22 mouse cellular contexts compared by ENCODE assay signal in the genomic region with DNA sequence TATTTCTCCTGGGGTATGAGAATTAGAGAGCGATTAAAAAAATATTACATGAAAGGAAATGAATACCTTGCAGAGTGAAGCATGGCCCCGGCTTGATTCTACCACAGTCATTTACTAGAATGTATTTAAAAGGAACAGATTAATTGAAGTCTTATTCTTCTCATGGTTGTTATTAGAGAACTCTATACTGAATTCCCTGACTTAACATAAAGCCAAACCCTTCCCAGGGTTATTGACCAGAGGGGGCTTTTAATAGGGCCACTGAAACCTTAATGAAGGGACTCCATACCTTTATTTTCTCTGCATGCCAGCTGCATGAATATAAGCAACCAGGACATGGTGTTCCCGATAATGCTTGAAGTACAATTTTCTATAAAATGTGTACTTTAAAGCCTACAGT.
DNase-seq lines count a peak whose midpoint lies in the region; ATAC-seq and TF ChIP-seq lines count a peak whose summit lies in the region.
"Had no signal": no experiment of that assay in that cellular context is flagged by ENCODE, and none has a peak within 500 bp of the region (broad histone marks: within the 10 kb centered on the region; RNA-seq: fewer than 3 reads in every experiment).

No protein-coding gene starts in this region.

- no peak overlapping the region for H3K27ac ChIP-seq in limb, embryonic 12.5 days
- no peak overlapping the region for H3K27ac ChIP-seq in limb, embryonic 10.5 days
- 0 out of 2 replicates have a peak overlapping the region, but pooled peaks have one; percentile 10 for H3K27ac ChIP-seq in limb, embryonic 13.5 days
- H3K27ac ChIP-seq in limb, embryonic 14.5 days (replicated peaks; ENCODE audit: low read depth, low read length): no peak overlapping the region
- H3K27ac ChIP-seq: embryonic facial prominence, embryonic 13.5 days; embryonic facial prominence, embryonic 15.5 days; forebrain, embryonic 10.5 days; forebrain, embryonic 12.5 days had no signal

- no peaks in the 10 kb centered on the region for H3K36me3 ChIP-seq in limb, embryonic 12.5 days
- no peaks in the 10 kb centered on the region for H3K36me3 ChIP-seq in limb, embryonic 10.5 days
- no peaks in the 10 kb centered on the region for H3K36me3 ChIP-seq in limb, embryonic 13.5 days
- no peaks in the 10 kb centered on the region for H3K36me3 ChIP-seq in limb, embryonic 14.5 days (ENCODE audit: control insufficient read depth, insufficient read depth, low read length)
- H3K36me3 ChIP-seq: embryonic facial prominence, embryonic 13.5 days; embryonic facial prominence, embryonic 15.5 days; forebrain, embryonic 10.5 days; forebrain, embryonic 12.5 days had no signal

- no peak for TF ChIP-seq POLR2A in limb, embryonic 14.5 days (IDR thresholded peaks at IDR 0.05; ENCODE audit: borderline replicate concordance, extremely low read depth, insufficient read depth, insufficient read length)

- WGBS in limb, embryonic 12.5 days: 57% methylated on average over 3 of the region's 3 CpGs
- 94% methylated on average over 3 of the region's 3 CpGs for WGBS in limb, embryonic 10.5 days
- WGBS in limb, embryonic 13.5 days: 58% methylated on average over 3 of the region's 3 CpGs
- 54% methylated on average over 3 of the region's 3 CpGs for WGBS in limb, embryonic 14.5 days

- no peak overlapping the region for H3K4me3 ChIP-seq in limb, embryonic 12.5 days (replicated peaks)
- no peak overlapping the region for H3K4me3 ChIP-seq in limb, embryonic 10.5 days
- H3K4me3 ChIP-seq in limb, embryonic 13.5 days: no peak overlapping the region
- H3K4me3 ChIP-seq in limb, embryonic 14.5 days (replicated peaks; ENCODE audit: low read length): no peak overlapping the region
- H3K4me3 ChIP-seq: embryonic facial prominence, embryonic 13.5 days; embryonic facial prominence, embryonic 15.5 days; erythroblast, embryonic 14.5 days; forebrain, embryonic 10.5 days; forebrain, embryonic 12.5 days had no signal

- no peak overlapping the region for H3K9ac ChIP-seq in limb, embryonic 12.5 days (replicated peaks)
- no peak overlapping the region for H3K9ac ChIP-seq in limb, embryonic 13.5 days
- H3K9ac ChIP-seq in limb, embryonic 14.5 days (ENCODE audit: low read depth, low read length, severe bottlenecking): no peak overlapping the region
- H3K9ac ChIP-seq: embryonic facial prominence, embryonic 13.5 days; embryonic facial prominence, embryonic 15.5 days; forebrain, embryonic 12.5 days had no signal

- H3K9me3 ChIP-seq in limb, embryonic 12.5 days: no peaks in the 10 kb centered on the region
- no peaks in the 10 kb centered on the region for H3K9me3 ChIP-seq in limb, embryonic 10.5 days (replicated peaks)
- H3K9me3 ChIP-seq in limb, embryonic 13.5 days: no peaks in the 10 kb centered on the region
- H3K9me3 ChIP-seq in limb, embryonic 14.5 days (ENCODE audit: control insufficient read depth, low read length): no peaks in the 10 kb centered on the region
- H3K9me3 ChIP-seq: embryonic facial prominence, embryonic 13.5 days; embryonic facial prominence, embryonic 15.5 days; forebrain, embryonic 10.5 days; forebrain, embryonic 12.5 days had no signal

- no peak overlapping the region for H3K4me2 ChIP-seq in limb, embryonic 12.5 days
- no peak overlapping the region for H3K4me2 ChIP-seq in limb, embryonic 13.5 days (replicated peaks)
- H3K4me2 ChIP-seq in limb, embryonic 14.5 days (replicated peaks; ENCODE audit: low read depth, low read length, severe bottlenecking): no peak overlapping the region
- H3K4me2 ChIP-seq: embryonic facial prominence, embryonic 13.5 days; embryonic facial prominence, embryonic 15.5 days; forebrain, embryonic 12.5 days had no signal

- DNase-seq in limb, embryonic 10.5 days (ENCODE audit: low spot score): no peak
- no peak for DNase-seq in limb, embryonic 14.5 days (ENCODE audit: low spot score)
- no peak for DNase-seq in right cerebral cortex, adult 2 months (ENCODE audit: low spot score in 2 of 2)
- DNase-seq in layer of hippocampus, adult 8-10 months (ENCODE audit: low spot score in 2 of 2): no peak
- DNase-seq: adrenal gland, adult 2 months; adrenal gland, postnatal 10 days; adrenal gland, postnatal 25 days; cerebellum, adult 11 months; cerebellum, adult 18-20 months; cerebellum, adult 8-10 months; cerebellum, adult 9-11 months; cerebellum, postnatal 14 days; cerebellum, postnatal 36 days; embryo, embryonic 11 days had no signal

- no peaks in the 10 kb centered on the region for H3K4me1 ChIP-seq in limb, embryonic 12.5 days (replicated peaks)
- no peaks in the 10 kb centered on the region for H3K4me1 ChIP-seq in limb, embryonic 10.5 days
- peaks cover 10% of the 10 kb centered on the region; the same call in 1 of the 2 replicates for H3K4me1 ChIP-seq in limb, embryonic 13.5 days
- H3K4me1 ChIP-seq in limb, embryonic 14.5 days (ENCODE audit: control insufficient read depth, insufficient read depth, low read length): no peaks in the 10 kb centered on the region
- H3K4me1 ChIP-seq: embryonic facial prominence, embryonic 13.5 days; forebrain, embryonic 10.5 days had no signal

- H3K27me3 ChIP-seq in limb, embryonic 12.5 days: no peaks in the 10 kb centered on the region
- H3K27me3 ChIP-seq in limb, embryonic 10.5 days (ENCODE audit: low read depth, poor library complexity, severe bottlenecking): no peaks in the 10 kb centered on the region
- H3K27me3 ChIP-seq in limb, embryonic 13.5 days: no peaks in the 10 kb centered on the region
- H3K27me3 ChIP-seq in limb, embryonic 14.5 days (ENCODE audit: control insufficient read depth, insufficient read depth, low read length): no peaks in the 10 kb centered on the region
- H3K27me3 ChIP-seq: embryonic facial prominence, embryonic 13.5 days; embryonic facial prominence, embryonic 15.5 days; forebrain, embryonic 12.5 days had no signal

- ATAC-seq in limb, embryonic 12.5 days (ENCODE audit: insufficient number of reproducible peaks, insufficient read depth, low FRiP score, low TSS enrichment, low read depth): peak; percentile 71; the same call in 1 of the 2 replicates
- peak; percentile 86 for ATAC-seq in limb, embryonic 13.5 days (ENCODE audit: low FRiP score, low read depth)
- ATAC-seq in limb, embryonic 14.5 days (ENCODE audit: low FRiP score, low read depth): peak; percentile 50; the same call in 1 of the 2 replicates
- ATAC-seq: forebrain, embryonic 14.5 days had no signal
